Mouse (Mus musculus) testis, adult 2 months (tissue): ENCODE results near the gene Krt78.

Experiments used
- CTCF ChIP-seq: fragments of 200-500 bp; IDR thresholded peaks from 2 replicates; pipeline ENCODE4 v1.5.1; 2012; ENCODE audit warnings: low read depth, mild to moderate bottlenecking, inconsistent platforms, low read length, moderate library complexity; ENCODE audit not compliant: control insufficient read depth, insufficient read depth, insufficient replicate concordance
- POLR2A ChIP-seq: fragments of 200-500 bp; IDR thresholded peaks from 2 replicates; pipeline ENCODE4 v1.6.1; 2012; ENCODE audit warnings: low read depth, mild to moderate bottlenecking, inconsistent platforms, low read length, moderate library complexity; ENCODE audit not compliant: control insufficient read depth

GRCm38 (mm10) chr15:101952733-101953474, 1.2 kb downstream of the Krt78 start:
- TF ChIP-seq CTCF (no peak), POLR2A (no peak)
